Mouse (Mus musculus) liver, embryonic 14.5 days (tissue): Measurements from ENCODE around the gene Slc25a36.

Experiments
- CTCF ChIP-seq: IDR thresholded peaks from 2 replicates; pipeline ENCODE4 v1.5.1; 2016; ENCODE audit warnings: antibody characterized with exemption, low read depth, control low read depth
- EP300 ChIP-seq: IDR thresholded peaks from 2 replicates; pipeline ENCODE4 v1.6.1; 2016; ENCODE audit warnings: antibody characterized with exemption, low read depth

GRCm38 (mm10) chr9:97065216-97065615 lies 45.7 kb downstream of the Slc25a36 start:
- TF ChIP-seq CTCF = no peak
- TF ChIP-seq EP300 = no peak
